Mouse (Mus musculus) CD8-positive naive resting alpha-beta T cell, adult 2 months (primary cell): ENCODE measurements around the gene Camta1.

Source experiments
- DNase-seq, 2 experiments: peaks; one replicate each; pipeline ENCODE4 v3.0.0; 2022; ENCODE audit warnings: low read depth in 2 of 2, low spot score in 2 of 2

Gene Camta1

DNA sequence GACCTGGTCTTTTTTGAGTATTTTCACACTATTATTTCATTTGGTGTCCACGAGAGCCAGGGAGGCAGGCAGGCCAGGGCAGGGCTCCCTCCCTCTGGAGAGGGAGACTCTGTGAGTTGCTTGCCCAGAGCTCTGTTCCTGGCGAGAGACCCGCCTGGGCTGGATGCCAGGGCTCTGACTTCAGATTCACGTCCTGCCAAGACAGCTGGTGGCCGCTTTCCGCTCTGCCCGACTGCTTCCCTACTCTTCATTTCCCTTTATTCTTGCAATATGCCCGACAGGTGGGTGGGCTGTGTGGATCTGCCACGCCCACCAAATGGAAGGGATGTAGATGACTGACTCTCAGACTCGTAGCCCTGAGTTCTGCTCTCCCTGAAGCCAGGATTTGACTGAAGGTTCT is 696.1 kb downstream of the Camta1 start:
- DNase-seq: no peak

DNA sequence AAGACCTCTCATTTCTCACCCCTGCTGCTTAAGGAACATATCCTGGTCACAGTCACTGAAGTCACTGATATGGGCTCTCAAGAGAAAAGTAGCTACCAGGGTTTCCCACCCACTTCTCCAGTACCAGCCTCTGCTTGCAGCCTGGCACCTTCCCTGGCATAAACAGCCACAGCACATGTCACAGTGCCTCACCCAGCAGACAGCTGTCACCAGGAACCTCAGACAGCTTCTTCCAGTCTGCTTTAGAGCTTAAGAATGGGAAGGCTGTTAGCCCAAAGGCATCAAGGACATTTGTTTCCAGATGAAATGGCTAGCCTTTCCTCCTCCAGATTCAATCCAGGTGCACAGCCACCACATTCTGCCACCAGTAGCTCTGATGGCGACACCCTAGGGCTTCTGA is 697.4 kb downstream of the Camta1 start:
- no peak for DNase-seq

DNA sequence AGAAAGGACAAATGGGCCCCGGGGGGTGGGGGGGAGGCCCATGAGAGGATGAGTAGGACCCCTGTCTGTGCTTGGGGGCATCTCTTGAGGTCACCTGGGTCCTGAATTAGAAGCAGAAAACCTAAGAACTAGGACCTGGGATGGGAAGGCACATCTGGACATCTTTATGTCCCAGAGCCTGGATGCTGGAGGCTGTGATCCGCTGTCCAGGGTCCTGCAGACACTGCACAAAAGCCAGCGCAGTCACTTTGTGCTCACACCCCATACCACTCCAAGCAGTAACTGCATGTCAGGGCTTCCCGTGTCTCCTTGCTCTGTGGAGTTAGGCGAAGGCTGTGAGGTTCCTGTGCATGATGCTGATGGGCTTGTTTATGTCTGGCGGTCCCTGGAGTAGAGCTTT is 699.8 kb downstream of the Camta1 start:
- no peak for DNase-seq

DNA sequence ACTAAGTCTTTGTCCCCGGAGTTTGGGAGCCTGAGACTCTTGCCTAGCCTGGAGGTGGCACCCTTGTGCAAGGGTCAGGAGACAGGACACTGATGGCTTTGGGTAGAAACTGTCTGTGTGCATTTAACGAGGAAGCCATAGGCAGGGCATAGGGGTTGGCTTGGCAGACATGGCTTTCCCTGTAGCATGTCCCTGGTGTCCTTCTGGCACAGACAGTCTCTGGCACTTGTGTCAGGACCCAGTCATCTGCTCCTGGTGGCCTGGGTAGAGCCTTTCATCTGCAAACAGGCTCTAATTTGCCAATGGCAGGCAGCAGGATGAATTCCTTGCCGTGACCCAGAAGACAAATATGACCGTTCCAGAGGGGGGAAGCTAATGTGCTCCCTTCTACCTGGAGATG is 700.7 kb downstream of the Camta1 start:
- no peak for DNase-seq

DNA sequence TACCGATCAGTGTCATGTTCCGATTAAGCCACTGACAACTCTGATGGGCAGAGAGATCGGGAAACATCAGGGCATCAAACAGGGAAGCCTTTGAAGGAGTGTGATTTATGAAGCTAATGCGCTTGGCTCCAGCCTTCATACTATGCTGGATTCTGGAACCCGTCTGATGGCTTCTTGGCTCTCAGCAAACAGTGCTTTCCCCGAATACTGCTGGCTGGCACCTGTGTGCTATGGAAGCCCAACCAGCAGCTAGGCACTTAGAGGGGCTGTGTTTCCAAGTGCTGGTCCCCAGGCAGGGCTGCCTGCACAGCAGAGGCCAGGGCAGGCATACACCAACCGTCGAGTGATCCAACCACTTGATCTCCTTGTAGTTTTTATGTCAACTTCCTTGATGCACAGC is 701.2 kb downstream of the Camta1 start:
- no peak for DNase-seq

DNA sequence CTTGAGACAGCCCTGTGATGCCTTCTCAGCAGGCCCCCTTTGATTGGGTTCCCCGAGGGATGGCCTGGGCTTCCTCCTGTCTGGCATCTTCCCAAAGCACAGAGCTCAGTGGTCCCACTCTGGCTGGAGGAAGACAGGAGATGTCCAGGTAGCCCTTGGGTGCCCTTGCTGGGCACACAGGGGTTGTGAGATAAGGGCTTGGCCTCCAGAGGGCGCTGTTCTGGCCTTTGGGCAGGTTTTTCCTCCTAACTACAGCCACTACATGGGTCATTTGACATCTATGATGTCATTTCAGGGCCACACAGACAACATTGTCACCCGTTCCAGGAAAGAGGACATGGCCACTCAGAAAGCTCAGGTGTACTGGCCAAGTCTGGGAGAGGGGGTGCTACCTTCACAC is 703.4 kb downstream of the Camta1 start:
- no peak for DNase-seq

DNA sequence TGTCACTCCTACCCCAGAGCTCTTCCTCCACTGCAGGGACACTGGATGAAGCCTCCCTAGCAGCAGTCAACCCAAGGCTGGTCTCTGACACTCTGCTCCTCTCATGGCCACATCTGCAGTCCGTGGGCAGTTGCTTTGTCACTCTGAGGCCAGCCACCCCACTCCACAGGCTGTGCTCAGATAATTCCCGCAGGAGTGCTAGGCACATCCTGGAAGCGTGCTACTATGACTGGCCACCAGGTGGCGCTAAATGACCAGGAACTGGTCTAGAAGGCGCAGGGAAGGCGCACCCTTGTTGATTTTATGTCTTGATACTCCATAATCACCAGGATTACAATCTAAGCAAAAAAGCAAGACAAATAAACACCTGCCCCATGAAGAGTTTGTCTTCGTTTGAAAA is 704.8 kb downstream of the Camta1 start:
- DNase-seq: peak; percentile 24 to 32

DNA sequence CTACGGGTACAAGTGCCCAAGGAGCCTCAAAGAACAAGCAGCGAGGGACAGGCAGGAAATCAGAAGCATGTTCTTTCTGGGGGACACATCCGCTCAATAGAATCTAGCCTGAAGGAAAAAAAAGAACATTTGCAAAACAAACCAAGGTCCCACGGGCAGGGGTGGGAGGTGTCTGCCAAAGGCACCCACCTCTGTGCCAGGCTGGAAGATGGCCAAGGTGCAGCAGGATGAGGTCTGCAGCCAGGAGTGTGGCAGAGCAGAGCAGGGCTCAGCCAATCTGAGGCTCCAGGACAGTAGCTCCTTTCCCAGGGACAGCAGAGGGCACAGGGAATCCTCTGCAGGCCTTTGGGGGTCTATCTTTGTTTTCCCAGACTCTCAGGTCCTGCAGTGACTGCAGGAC is 706.1 kb downstream of the Camta1 start:
- no peak for DNase-seq

DNA sequence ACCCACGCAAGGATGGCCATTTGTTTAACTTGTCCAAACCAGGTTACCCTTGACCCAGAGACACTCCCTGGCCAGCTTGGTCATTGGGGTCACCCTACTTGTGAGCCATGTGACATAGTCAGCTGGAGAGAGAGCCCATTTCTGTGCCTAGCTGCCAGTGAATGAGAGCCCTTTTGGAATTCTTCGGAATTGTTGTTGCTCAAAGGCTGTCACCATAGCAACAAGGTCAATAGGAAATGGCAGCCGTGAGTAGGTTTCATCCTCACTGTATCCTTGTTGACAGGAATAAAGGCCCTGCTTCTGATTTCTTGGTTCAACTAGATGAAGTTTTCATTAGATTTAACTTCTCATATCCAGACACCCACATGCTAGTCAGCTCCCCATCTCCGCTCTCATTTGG is 707.4 kb downstream of the Camta1 start:
- no peak for DNase-seq

DNA sequence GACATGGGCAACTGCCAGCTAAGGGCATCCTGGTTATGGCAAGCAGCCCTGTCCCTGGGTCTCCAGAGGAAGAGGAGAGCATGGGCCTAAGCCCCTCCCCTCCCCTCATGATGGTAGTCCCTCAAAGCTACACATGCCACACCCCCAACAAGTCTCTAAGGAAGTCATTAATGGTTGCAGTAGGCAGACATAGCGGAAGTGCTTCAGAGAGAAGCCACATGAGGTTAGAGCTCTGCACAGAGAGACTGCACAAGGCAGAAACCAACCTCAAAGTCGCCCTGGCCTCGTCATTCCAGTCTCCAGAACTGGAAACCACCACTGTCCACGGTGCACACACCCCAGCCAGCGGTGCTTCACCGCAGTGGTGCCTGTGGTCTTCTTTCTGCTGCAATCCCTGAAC is 709.7 kb downstream of the Camta1 start:
- DNase-seq: no peak

DNA sequence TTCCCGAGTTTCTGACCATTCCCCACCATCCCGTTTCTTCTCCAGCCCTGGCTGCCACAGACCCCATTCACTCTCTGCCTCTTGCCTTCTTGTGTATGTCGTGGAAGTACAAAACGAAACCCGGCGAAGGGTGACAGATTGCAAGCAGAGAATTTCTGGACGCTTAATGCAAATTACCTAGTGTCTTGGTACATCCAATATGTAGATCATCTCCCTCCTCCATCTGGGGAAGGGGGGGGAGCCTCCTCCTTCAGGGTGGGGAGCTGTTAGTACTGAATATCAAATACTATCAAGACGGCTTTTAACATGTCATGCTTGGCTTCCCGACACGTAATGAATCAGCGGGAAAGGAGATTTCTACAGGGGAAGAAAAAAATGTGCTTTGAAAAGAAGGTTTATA is 710.8 kb downstream of the Camta1 start:
- no peak for DNase-seq

DNA sequence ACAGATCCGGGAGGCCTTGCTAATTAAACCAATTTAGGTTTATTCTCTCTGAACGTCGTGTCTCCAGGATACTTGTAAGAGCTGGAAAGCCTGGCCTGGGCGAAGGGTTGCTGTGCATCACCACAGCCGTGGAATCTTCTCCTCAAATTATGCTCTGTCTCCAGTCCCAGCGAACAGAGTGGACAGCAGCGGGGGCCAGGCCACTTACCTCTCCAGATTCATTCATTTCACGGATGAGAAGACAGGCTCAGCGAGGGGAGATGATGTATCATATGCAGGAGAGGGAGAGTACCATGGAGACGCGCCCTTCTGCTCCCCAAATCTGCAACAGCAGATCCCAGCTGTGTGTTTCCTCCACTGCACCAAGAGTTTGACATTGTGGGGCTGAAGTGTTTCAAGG is 711.6 kb downstream of the Camta1 start:
- DNase-seq: no peak

DNA sequence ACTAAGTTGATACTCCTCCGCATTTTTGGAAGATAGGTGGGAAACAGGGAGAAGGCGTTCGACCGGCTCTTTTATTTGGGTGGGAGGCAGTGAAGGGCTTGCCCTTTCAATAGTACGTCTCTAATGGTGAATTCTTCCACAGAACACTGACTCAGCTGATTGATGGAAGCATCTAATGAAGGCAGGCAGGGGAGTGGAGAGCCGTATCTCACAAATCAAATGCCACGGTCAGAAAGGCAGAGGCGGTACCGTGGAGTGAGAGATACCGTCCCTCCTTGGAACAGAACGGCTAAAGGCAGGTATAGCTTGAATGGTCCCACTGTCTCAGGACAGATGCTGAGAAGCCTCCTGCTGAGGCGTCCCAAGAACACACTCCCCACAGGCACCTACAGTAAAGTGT is 714.1 kb downstream of the Camta1 start:
- DNase-seq: no peak

DNA sequence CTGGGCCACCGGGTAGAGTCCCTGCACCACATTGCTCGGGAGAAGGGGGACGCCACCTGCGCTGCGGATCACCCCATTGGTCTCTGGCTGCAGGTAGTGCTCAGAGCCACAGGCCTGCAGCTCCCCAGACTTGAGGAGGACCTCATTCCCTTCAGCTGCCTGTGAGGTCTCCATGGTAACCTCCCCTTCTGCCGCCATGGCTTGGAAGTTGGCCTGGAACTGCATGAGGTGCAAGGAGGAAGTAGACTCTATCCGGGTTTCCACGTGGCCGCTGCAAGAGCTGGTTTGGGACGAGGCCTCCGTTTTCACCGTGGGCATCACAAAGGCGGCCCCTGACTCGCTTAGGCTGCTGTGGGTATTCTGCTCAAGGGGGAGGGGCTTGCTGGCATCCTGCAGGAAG is 717.6 kb downstream of the Camta1 start:
- no peak for DNase-seq

DNA sequence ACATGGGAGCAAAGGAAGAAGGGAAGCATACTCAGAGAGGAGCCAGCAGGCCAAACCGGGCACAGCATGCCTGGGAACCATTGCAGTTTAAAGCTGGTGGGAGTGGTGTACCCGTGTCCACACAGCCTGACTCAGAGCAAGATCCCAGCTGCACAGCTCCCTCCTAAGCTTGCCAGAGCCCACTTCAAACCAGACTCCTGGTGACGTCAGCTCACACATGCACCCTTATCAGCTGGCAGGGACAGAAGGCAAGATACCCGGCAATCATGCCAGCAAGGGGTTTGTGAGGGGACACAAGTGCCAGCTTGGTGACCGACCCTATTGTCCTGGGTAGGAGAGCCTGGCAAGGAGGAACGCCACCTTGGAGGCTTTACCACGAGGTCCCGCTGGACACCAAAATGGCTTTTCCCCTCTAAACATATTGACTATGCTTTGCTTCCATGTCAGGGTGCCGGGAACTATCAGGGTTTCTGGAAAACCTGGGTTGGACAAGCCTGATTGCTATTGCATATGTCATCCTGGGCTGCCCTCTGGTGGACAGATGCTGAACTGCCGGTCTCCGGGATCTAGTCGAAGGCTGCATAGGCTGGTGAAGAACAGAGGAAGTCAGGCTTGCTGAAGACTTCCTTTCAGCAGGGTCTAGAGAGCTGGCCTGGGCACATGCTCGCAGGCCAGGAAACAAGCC is 720.3 kb downstream of the Camta1 start:
- peak; percentile 60 to 70 for DNase-seq

DNA sequence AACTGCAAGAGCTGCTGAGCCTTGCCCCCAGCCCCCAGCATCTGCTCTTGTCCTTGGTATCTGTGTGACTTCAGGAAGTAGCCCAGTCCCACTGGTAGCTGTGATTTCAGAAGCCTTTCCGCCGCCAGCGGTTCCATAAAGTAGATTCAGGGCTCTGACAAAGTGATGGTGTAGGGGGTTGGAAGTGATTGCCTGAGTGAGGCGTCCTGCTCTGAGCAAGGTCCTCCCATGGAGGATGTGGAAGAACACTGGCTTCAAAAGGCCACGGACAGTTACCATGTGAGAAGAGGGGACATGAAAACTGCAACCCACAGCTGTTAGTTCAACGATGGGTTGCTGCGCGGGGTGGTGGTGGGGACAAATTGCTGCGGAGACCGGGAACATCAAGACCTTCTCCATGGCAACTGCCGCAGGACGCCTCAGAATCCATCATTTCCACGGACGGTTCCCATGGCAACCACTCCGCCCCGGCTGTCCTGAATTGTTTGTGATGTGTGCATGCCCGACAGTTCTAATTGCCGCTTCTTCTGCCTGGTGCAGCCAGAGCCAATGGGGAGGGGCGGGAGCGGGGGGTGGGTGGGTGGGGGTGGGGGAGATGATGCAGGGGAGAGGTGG is 721.2 kb downstream of the Camta1 start:
- no peak for DNase-seq

DNA sequence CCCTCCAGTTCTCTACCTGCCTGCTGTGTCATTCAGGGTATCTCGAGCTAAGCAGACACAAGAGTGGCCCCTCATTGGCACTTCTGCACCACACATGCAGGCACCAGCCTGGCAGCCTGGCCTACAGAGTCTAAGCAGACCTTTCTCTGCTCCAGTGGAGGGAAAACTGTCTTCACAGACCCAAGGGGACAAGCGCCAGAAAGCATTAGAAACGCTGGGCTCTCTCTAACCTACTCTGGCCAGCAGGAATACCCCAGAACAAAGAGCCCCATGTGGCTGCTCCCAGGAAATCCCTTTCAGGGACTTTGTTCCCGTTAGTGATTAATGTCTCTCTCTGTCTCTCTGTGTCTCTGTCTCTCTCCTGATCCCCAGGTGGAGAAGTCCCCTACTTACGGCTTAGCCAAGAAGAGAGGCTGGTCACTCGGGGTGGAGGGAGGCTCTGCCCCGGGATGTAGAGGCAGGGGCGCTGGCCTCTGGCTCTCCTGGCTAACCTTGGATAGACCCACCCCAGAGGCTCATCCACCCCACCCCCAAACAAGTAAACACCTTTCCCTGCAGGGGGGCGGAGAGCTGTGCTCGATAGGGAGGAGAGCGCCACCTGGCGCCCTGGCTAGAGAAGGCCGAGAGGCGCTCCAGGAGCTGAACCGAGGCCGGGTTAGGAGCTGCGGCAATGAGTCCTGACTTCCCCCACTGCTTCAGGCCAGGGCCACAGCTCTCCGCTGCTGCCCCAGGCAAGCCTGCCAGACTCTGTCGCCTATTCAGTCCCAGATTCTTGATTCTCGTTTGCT is 722.4 kb downstream of the Camta1 start:
- peak; percentile 9 to 13 for DNase-seq

DNA sequence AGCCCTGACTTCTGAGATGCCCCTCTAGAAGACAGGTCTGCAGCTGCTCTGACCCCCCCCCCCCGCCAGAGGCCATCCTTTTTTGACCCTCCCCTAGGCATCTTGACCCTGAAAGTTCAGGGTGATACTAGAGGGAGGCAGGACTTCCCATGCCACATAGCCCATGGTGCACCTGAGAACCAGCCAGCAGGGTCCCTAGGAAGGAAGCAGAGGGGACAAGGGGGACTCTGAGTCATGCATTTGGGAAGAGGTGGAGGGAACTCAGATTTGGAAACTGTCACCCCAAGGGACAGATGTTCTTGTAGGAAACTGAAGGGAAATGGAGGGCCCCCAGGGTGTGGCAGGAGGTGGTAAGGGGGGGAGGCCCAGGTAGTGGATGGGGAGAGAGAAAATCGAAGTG is 723.1 kb downstream of the Camta1 start:
- no peak for DNase-seq

DNA sequence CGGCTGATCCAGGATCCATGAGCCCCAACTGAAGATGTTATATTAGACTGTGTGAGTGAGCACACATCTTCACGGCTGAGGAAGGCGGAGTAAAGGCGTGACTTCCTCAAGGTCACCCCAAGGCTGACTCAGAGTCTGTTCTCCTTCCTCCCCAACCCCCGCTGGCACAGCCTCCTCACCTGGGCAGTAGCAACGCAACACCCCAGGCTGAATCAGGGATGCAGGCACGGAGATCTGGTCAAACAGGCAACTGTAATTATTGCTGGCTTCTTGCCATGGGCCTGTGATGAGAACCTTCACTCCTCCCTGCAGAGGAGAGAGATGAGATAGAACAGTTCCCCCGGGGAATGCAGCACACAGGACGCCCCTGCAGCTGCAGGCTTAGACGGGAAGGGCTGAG is 723.5 kb downstream of the Camta1 start:
- DNase-seq: no peak

DNA sequence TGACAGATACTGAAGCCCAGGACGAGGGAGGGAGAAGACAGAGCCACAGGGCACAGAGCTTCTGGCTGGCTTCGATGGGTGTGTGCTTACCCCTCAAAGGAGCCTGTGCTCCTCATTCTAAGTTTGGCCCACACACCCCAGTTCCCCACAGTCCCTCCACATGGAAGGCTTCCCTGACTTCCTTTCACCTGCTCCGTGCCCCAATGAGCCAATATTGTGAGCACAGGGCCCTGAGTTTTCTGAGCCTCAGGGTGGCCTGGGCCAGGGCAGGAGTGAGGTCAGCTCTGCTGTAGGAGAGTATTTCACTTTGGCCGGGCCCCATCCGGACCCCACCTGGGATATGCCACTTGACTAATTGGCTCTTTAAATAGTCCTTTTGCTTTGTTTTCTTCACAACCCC is 724.0 kb downstream of the Camta1 start:
- DNase-seq: no peak

DNA sequence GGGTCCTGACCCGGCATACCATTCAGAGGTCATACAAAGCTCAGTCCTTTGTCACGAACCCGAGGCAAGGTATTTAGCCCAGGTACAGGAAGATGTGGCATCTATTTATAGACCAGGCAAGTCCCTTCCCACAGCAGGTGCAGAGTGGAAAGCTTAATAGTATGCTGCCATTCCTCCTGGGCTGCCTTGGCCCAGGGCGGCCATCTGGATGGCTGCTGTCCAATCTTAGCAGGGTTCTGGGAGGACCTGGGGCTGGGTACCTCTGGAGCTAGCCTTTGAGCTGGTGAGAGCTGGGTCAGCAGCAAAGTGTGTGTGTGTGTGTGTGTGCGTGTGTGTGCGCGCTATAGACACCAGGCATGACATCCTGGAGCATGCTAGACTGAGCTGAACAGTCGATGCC is 726.2 kb downstream of the Camta1 start:
- DNase-seq: no peak

DNA sequence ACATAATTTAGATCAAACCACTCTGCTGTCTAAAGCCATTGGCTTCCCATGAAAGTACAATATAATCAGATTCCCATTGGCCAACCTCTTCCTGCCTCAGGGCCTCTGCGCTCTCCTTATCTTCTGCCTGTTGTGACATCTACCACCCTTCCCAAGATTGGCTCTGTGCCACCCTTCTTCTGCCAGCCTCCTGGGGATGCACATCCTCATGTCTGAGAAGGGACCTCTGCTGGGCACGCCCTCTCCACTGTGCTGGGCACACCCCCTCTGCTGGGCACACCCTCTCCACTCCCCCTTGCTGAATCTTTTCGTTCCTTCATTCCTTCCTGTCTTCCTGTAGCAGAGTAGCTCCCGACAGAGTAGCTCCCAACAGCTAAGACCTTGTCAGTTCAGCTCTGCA is 727.9 kb downstream of the Camta1 start:
- DNase-seq: no peak

DNA sequence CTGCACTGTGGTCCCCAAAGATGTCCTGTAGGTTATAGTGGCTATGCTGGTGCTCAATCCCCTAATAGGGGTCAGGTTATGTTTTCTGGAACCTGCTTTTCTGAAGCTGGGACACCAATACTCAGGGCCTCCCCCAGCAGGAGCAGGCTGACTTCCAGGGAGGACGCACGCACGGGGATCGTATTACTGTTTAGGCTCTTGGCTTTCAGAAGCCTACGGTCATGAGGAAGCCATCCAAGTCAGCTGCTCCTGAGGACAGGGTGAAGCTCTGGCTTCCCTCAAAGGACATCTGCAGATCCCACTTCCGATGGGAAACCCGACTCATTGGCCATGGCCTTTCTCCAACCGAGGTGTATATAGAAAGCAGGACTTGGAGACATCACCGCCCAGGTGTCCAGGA is 729.2 kb downstream of the Camta1 start:
- no peak for DNase-seq
